Mouse (Mus musculus) spleen, embryonic (tissue): ENCODE measurements around the gene Tlr2.
"Not testable (repeated sequence)": the region's sequence is repeated elsewhere in the genome, so short reads cannot be mapped to it uniquely, and the experiment has no call there.

ENCODE experiments used
- CTCF ChIA-PET: fragments of 350-600 bp; sonication (Branson Sonifier 250); formaldehyde crosslinking; loops from one replicate; lab custom pipeline; 2022; lab: Charles Lee

Gene Tlr2

GRCm38 (mm10) chr3:83841095-83841850, at the start of gene Tlr2:
Gene Tlr2, minus strand, starts transcription at chr3:83841767.
- CTCF ChIA-PET: interaction anchor here (1.1 kb wide), 1 partner anchor 54 kb away, joined by 3 read pairs; no protein-coding TSS in a partner anchor

- CTCF ChIA-PET: no interaction called here
Measured at GRCm38 (mm10) chr3:83885163-83885562, 43.6 kb upstream of the Tlr2 start.

DNA sequence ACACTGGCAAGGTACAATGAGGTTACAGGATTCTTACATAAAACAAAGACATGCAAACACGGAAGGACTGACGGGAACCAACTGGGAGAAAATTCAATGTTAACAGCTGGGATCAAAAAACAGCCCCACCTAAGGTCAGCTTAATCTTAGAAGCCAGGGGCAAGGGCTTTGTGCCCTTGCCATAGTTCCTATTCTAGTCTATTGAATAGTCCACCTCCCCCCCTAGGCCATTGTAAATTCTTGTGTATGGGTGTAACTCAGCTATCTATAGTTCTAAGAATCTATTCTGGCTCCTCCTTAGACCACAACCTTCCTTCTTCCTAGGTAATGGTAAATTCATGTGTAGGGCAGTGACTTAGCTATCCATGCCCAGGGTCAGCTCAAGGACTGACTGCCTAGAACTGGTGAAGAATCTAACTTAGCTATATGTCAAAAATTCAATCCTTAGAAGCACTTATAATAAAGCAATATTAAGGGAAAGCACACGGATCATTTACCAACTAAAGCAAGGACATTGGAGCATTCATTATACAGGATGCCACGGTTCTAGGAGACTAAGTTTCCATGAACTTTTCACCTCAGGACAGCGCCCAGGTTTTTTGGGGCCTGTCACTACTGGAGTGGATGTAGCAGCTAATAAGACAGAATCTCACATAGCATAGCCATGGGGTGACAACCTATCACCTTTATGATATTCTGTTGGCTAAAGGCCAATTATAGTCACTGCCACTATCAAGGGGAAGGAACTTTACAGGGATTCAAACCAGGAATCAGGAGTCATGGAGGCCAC, 37.9 kb upstream of the Tlr2 start:
- CTCF ChIA-PET: not testable (repeated sequence)

GRCm38 (mm10) chr3:83878801-83879200, 37.2 kb upstream of the Tlr2 start:
- CTCF ChIA-PET: no interaction called here

- CTCF ChIA-PET: no interaction called here
Measured at GRCm38 (mm10) chr3:83876299-83876698, 34.7 kb upstream of the Tlr2 start.

- CTCF ChIA-PET: not testable (repeated sequence)
Measured at GRCm38 (mm10) chr3:83875078-83875477, 33.5 kb upstream of the Tlr2 start.

DNA sequence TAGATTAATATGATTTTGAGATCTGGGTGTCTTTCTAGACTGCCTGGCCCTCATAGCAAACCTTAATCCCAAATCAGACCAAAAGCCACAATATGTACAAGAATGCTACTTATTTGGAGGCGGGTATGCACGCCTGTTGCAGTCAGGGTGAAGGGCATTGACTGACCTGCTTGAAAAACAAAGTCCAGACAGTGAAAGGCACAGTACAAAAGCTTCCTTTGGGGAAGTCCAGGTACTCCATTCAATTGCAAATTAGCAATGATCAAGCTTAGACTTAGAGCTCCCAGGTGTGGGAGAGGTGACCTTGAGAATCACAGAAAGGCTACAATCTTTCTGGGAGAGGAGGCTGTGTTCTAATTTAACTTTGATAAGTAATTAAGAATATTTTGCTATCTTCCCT, 31.3 kb upstream of the Tlr2 start:
- CTCF ChIA-PET: not testable (repeated sequence)

GRCm38 (mm10) chr3:83871962-83872361, 30.4 kb upstream of the Tlr2 start:
- CTCF ChIA-PET: not testable (repeated sequence)

GRCm38 (mm10) chr3:83871559-83871958, 30.0 kb upstream of the Tlr2 start:
- CTCF ChIA-PET: interaction anchor here (0.7 to 0.9 kb wide), 2 partner anchors 76 to 162 kb away, joined by 3 read pairs; no protein-coding TSS in a partner anchor

DNA sequence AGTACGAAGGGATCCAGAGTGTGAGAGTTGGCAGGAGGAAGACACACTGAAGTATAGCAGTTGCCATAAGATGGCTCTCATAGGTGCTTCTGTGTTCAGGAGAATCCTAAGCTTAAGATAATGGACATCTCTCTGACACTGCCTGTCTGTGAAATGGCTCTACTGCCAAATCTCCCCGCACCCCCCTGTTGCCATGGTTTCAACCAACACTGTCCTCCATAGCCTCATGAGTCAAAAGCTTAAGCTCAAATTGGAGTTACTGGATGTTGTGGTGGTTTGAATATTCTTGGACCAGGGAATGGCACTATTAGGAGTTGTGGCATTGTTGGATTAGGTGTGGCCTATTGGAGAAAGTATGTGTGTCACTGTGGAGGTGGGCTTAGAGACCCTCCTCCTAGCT, 28.2 kb upstream of the Tlr2 start:
- CTCF ChIA-PET: no interaction called here

- CTCF ChIA-PET: interaction anchor here (0.6 kb wide), 1 partner anchor 621 kb away, joined by 5 read pairs; no protein-coding TSS in a partner anchor
Measured at GRCm38 (mm10) chr3:83867026-83867425, 25.5 kb upstream of the Tlr2 start.

- CTCF ChIA-PET: no interaction called here
Measured at GRCm38 (mm10) chr3:83865216-83865615, 23.6 kb upstream of the Tlr2 start.

GRCm38 (mm10) chr3:83864064-83864548, 22.5 kb upstream of the Tlr2 start:
- CTCF ChIA-PET: interaction anchor here (0.7 kb wide), 1 partner anchor 155 kb away, joined by 3 read pairs; no protein-coding TSS in a partner anchor

DNA sequence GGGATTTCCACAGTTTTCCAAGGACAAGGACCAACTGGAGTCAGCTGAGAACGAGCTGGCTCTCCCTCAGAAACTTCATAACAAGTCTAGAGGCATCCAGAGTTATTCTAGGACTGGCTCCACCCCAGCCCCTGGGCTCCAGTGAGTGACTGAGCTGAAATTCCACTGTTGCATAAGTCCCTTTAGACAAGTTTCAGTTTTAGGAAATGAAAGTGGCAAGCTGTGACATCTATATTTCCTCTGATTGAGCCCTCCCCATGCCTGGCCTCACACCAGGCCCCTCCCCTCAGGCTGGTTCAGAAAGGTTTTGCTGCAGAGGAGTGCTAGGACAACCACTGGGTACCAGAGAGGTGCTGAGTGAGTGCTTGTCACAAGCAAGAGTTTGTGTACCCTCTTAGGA, 21.4 kb upstream of the Tlr2 start:
- CTCF ChIA-PET: interaction anchor here (0.7 kb wide), 1 partner anchor 768 kb away, joined by 3 read pairs; no protein-coding TSS in a partner anchor

- CTCF ChIA-PET: no interaction called here
Measured at GRCm38 (mm10) chr3:83859595-83859994, 18.0 kb upstream of the Tlr2 start.

DNA sequence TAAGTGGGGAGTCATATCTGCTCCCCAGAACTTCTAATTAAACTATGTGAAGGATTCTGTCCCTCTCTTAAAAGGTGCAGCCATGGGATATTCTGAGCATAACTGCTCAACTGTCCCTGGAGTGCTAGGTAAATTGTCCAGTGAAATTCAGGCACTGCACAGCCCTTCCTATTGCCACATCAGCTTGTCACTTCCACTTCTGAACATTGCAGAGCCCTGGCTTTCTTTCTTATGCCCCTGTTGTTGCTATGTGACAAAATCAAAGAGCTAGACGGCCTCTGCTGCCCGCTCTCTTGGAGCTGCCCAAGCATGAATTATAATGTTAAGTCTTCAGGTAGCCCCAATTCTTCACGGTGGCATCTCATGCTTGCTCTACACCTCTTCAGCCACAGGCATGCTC, 17.5 kb upstream of the Tlr2 start:
- CTCF ChIA-PET: no interaction called here

- CTCF ChIA-PET: no interaction called here
Measured at GRCm38 (mm10) chr3:83857621-83858020, 16.1 kb upstream of the Tlr2 start.

DNA sequence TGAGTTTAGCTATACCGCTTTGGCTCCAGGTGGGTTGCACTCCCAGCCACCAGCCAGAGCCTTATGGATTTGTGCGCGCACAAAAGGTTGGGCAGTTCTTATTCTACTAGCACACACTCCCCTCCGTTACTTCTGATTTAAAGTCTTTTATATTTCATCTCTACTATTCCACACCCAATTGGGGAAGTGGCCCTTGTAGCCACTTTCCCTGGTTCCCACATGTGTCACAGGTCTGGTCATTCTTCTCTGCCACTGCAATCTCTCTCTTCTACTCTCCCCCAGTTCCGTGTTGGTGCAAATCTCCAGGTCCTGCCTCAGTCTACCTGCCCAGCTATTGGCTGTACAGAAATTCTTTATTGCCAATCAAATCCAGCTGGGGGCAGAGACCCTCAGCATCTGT, 14.1 kb upstream of the Tlr2 start:
- CTCF ChIA-PET: no interaction called here

DNA sequence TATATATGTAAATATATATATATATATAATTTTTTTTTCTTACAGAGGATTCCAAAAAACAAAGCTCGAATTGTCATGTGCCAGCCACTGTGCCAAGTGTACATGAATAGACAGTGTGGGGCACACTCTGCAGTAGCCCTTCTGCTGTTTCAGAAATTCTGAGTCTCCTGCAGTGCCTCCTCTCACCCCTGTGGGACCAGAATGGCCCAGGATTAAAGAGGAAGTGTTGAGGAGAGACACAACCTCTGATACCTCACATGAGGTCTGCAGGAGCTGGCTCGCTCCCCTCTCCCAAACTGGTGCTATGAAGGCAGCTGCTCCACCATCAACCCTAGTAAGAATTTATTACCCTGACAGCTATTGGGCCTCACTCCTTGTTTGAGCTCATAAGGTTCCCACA, 7.8 kb upstream of the Tlr2 start:
- CTCF ChIA-PET: no interaction called here

- CTCF ChIA-PET: interaction anchor here (0.8 kb wide), 1 partner anchor 414 kb away, joined by 5 read pairs; no protein-coding TSS in a partner anchor
Measured at GRCm38 (mm10) chr3:83844766-83845520, 3.4 kb upstream of the Tlr2 start.

DNA sequence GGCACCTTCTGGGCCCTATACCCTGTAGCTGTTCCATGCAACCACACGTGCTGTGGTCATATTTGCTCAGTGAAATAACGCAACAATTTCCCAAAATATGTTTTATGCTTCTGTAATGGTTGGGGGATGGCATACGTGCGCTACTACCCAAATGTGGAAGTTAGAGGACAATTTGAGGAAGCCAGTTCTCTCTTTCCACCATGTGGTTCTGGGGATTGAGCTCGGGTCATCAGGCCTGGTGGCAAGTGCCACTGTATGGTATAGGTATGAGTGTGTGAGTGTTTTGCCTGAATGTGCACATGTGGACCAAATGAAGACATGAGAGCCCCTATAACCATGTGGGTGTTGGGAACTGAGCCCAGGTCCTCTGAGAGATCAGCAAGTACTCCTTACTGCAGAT, 2.1 kb downstream of the Tlr2 start:
- CTCF ChIA-PET: interaction anchor here (0.6 kb wide), 1 partner anchor 325 kb away, joined by 3 read pairs; no protein-coding TSS in a partner anchor
